Mouse (Mus musculus): Measurements from ENCODE around the gene Cst11.
A peak's percentile ranks its signal among the peaks of the same experiment; 100 is the strongest.
"Not testable (repeated sequence)": the region's sequence is repeated elsewhere in the genome, so short reads cannot be mapped to it uniquely, and the experiment has no call there.

Gene Cst11

DNA sequence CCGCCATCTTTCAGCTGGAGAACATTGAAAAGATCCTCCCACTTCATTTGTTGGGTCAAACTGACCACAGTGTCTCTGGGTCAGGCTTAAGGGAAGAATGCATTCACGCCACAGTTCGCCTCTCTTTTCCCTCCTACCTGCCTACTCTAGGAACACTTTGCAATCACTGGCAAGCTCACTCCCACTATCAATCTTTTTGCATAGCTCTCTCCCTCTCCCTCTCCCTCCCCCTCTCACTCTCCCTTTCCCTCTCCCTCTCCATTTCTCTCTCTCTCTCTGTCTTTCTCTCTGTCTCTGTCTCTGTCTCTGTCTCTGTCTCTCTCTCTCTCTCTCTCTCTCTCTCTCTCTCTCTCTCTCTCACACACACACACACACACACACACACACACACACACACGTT, at the start of gene Cst11:
Gene Cst11 (minus strand): TSS at position 101 of the 400 bp plus-strand sequence.
- DNase-seq (ENCODE audit: low spot score) = not testable (repeated sequence)

DNA sequence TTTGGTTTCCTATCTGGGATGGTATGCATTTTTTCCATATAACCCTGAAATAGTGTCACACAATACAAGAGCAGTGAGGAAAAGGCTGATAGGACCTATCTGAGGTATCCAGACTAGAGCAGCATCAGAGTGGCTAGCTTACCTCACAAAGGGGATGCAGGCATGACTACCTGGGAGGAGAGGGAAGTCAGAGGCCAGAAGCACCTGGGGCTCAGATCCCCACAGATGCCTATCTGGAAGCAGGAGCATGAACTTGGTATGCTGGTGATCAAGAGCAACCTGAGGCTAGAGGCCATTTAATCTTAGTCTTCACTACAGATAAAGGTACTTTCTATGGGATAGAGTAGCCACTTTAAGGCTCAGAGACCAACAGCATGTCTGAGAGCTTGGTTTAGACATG, 48.6 kb upstream of the Cst11 start, which contains the start of gene Cst13:
Gene Cst13 (plus strand): TSS at position 173 of the 400 bp plus-strand sequence.
- no peak for DNase-seq (ENCODE audit: low spot score)

DNA sequence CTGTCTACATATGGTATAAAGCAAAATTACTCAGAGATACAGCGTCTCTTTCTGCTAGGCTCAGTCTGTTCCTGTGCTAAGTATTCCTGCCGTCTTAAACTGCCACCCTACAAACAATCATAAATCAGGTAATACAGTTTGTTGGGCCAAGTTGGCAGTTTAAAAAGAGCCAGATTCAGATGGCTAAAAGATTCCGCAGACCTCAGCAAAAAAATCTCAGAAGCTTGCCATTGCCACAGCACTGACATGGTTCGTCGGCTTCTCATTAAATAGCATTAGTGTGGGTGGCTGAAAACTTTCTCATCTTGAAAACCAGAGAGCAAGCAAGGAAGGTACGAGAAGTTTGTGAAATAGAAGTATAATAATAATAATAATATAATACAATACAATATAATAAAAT, 35.4 kb upstream of the Cst11 start:
- DNase-seq (ENCODE audit: low spot score) = no peak

DNA sequence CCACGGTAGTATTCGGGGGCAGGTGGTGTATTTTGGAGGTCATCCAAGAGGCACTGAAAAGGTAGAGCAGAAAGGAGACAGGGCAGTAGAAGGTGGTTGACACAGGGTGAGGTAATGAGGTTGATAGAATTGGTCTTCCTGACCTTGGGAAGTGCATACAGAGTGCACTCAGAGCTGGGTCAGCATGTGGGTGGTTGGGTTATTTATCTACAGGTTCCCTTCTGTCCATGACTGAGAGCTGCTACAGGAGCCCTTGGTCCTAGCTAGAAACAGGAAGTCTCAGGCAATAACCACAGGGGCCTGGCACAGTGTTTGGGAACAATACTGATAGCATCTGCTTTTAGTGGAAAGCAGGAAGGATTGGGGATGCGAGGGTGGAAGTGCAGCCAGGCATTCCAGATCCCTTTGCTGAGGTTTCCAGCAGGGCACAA, 30.2 kb upstream of the Cst11 start:
- no peak for DNase-seq (ENCODE audit: low spot score)

DNA sequence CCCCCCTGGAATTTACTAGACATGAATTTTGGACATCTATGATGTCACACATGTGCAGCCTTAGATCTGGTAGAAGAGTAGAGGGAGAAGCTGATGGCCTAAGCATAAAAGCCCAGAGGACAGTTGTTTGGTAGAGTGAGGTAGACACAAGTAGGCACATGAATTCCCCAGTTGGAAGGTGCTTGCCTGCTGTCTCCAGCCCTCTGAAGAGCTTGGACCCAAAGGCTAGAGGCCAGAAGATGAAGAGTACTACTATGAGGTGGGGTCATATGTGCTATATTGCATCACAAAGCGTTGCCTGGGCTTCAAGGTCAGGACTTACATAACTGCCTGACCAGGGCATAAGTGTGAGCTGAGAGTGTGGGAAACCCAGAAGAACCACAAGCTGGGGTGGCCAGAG, 27.2 kb upstream of the Cst11 start, which contains the start of gene Cst8:
Gene Cst8 (plus strand): TSS at position 301 of the 400 bp plus-strand sequence.
- DNase-seq (ENCODE audit: low spot score) = no peak

DNA sequence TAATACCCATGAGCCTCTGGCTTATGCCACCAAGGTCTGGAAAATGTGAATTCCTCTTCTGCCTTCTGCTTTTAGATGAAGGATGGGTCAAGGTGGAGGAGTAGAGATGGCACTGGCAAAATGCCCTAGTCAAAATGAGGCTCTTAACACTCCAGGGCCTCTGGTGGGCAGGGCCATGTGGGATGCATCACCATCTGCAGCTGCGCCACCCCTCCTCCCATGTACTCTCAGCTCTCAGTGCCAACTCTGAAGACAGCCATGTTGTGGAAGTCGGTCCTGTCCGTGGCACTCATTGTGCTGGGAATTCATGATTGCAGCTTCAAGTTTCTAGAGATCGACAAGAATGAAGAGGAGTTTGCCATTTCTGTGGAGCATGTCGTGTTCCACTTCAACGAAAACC, 17.8 kb upstream of the Cst11 start, which contains the start of gene Cst12:
Gene Cst12 (plus strand): TSS at position 220 of the 400 bp plus-strand sequence.
- no peak for DNase-seq (ENCODE audit: low spot score)

DNA sequence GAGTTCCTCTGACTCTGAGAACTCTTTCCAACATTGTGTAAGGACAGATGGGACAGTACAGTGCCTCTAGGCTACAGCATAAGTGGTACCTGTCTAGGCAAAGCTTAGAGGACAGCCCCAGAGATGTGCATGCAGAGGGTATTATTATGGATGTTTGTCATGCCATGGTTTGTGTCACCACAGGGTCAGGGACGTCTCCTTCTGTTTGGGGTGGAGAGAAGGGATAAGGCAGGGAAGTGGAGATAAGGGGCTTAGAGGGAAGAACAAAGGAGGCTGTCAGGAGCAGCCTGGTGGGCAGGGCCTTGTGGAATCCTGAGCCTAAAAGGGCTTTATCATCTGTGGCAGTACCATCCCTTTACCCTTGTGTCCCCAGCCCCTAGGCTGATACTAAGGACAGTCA, 10.4 kb upstream of the Cst11 start, which contains the start of gene 8030411F24Rik:
Gene 8030411F24Rik (plus strand): TSS at position 301 of the 400 bp plus-strand sequence.
- no peak for DNase-seq (ENCODE audit: low spot score)

DNA sequence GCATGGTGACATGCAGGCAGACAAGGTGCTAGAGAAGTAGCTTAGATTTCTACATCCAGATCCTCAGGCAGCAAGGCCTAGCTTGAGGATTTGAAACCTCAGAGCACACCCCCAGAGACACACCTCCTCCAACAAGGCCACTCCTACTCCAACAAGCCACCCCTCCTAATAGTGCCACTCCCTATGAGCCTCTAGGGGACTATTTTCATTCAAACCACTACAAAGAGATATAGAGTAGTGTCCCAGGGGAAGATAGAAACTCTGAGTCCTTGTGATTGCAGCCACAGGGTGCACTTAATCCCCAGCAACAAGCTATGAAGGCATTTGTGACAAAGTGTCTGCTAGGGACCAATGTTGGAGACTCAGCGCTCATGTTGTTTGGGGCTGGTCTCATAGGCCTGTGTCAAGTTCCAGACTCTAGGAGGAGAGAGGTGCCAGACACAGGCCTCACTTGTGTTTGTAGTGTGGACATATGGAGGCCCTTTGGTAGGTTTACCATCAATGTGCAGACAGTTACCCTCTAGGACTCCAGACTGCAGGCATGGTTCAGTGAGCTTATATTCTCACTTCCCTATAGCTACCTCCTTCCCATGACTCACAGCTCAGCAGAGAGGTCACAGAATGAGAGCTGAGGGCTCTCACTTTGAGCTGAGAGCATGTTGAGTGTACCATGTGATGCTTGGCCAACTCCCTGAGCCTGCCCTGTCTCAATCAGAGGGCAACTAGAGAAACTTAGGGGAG, 7.5 kb downstream of the Cst11 start:
- no peak for DNase-seq (ENCODE audit: low spot score)

DNA sequence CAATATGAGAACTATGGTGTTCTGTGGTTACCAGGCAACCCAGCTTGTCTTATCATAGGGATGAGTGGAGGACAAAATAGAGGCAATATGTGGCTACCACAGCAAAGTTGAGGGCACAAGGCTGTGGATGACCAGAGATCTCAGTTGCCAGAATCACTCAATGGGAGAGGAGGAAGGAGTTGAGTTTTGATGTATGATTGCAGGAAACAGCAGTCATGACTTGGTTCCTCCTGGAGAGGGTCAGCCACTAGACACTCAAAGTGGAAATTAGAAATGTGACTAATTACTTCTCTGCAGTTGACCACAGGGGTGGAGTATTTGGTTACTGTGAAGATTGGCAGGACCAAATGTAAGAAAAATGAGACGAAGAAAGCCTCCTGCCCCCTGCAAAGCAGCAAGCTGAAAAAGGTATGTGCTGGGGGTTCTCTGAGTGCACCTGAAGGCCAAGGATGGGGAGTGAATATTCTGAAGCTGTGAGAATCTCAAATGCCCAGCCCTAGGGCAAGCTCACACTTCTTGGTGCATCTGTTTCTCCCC, 16.9 kb downstream of the Cst11 start:
- DNase-seq (ENCODE audit: low spot score) = no peak

DNA sequence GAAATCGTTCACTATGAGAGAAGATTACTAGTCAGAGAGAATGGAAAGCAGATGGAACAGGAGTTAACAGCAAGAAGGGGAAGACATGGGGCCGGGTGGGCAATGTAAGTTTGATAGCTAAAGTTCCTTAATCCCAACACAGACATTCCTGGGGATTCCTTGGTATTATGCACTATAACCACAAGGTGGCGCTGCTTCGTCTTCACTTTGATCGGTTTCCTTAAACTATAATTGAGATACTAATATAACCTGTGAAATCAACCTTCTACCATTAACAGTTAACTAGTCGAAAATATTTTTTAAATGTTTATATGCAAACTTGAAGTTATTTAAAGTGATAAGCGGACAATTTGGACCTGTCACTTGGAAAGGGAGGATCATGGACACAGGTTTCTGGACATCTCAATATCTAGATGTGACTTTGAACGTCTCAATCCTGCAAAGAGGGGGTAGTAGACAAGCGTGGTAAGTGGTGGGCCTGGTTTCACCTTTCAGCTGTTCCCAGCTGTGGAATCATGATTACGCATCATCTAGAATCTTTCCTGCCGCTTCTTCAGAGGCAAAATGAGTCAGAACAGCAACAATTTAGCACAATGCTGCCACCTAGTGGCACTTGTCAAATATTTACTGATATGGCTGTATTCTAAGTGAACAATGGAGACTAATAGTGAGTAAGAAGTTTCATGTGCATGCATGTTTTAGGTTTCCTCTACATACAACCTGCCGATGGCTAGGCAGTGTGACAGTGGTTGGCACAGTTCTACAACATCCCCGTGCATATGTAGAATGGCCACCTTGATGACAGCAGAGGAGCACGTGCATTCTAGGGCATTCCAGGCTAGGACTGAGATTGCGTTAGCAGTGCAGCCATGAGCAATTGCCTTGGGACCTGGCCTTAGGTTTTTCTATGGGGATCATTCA, 19.1 kb downstream of the Cst11 start:
- DNase-seq (ENCODE audit: low spot score) = peak; percentile 96

DNA sequence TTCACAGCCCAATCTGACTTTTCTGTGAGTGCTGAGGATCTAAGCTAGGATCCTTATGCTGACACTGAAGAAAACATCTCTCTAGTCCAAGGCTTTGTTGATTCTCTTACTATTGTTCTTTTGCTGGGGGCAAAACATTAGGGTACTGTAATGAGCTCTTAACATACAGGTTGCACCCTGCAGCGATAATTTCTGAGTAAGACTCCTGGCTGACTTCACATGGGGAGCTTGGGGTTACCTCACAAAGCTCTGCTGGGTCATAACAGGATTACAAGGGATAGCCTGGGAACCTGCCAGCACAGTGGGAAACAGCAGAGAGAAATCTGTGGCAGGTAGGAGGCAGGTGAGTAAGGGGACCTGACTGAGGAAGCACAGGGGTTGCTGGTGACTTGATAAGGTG, 21.2 kb downstream of the Cst11 start, which contains the start of gene Cstl1:
Gene Cstl1 (plus strand): TSS at position 301 of the 400 bp plus-strand sequence.
- DNase-seq (ENCODE audit: low spot score) = no peak

DNA sequence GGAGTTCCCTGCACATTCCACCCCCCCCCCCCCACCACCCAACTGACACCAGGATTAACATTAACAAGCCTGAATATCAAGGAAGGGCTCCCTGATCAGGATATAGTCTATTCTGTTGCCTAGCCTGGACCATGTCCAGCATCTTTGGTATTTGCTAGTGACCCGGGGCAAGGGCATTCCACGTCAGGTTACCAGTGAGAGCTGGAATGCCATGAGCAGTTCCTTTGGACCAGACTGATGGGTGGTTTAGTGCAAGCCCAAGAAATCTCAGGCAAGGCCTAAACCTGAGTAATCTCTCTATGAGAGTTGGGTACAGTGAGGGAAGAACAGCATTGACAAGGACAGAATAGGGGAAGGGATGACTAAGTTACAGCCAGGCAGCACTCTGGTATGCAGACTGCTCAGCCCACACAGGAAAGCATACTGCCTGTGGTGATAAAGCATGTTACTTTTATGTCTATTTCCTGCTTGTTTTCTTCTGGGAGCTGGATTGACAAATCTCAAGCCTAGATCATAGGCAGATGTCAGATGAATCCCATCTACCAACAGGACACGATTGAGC, 27.4 kb downstream of the Cst11 start:
- no peak for DNase-seq (ENCODE audit: low spot score)

DNA sequence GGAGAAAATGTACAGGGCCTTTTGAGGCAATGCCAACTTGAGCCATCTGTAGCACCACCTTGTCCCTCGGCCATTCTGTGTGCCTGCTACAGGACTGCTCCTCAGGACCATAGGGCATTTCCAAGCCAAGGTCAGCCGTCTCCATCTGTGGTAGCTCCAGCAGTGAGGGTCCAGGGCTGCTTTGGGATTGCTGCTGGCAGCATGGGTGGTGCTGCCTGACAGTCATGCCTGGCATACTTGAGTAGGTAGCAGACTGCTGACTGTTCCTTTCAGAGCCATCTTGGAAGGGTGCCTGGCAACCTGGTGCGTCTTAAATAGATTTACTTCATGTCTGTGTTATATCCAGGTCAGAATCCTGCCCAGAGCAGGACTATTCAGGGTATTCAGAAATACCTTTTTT, 28.3 kb downstream of the Cst11 start:
- no peak for DNase-seq (ENCODE audit: low spot score)

DNA sequence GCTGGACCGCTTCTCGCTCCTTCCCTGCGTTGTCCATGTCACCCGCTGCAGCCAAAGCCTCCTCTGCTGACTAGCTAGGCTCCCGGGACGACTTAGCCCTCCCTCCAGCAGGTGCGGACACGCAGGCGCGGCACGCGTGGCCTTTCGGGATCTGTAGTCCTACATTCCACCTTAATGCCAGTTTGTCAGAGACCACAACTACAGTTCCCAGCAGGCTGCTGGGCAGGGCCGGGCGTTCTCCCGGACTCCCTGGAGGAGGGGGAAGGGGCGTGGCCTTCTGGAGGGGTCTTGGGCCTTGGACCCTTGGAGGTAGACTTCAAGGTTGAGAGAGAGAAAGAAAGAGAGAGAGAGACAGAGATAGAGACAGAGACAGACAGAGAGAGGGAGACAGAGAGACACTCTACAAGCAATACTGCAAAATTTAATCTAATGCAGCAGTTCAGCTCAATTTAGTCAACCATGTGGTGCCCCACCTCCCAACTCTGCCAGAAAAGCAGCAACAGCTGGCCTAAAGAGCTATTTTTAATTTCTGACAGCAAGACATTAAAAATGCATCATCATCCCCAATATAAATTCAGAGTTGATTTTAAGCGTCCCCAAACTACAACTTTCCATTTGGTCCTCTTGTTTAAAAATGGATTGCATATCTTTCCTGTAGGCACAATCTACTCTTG, 38.8 kb downstream of the Cst11 start, which contains the start of gene Napb:
Gene Napb (minus strand): TSS at position 141 of the 674 bp plus-strand sequence.
- DNase-seq (ENCODE audit: low spot score) = peak; percentile 97

DNA sequence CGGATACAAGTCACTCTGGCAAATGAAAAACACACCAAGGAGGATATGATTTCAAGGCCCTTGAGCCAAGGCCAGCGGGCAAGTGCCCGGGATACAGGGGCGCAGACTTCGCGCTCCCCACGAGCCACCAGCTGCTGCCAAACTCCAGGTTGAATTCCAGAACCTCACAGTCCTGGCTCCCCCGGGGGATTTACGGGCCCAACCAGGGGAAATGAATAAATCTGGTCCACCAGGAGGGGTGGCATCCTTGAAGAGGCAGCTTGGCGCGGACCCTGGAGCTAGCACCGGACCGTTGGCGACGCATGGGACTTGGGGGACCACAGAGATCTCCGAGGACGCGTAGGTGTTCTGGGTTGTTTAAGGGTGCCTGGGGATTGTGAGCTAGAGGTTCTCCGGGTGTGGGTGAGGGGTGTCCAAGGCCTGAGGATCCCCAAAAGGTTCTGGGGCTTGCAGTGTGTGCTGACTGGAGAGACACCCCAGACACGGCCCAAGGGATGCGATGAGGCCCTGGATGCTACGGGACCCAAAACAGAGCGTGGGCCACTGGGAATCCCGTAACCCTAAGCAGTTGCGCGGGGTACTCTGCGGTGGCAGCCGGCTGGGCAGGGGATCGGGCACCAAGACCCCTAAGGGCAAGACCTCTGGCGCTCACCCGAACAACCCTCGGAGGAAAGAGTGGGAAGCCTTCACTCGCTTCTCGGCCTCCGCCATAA, 39.5 kb downstream of the Cst11 start:
- DNase-seq (ENCODE audit: low spot score) = peak; percentile 27

DNA sequence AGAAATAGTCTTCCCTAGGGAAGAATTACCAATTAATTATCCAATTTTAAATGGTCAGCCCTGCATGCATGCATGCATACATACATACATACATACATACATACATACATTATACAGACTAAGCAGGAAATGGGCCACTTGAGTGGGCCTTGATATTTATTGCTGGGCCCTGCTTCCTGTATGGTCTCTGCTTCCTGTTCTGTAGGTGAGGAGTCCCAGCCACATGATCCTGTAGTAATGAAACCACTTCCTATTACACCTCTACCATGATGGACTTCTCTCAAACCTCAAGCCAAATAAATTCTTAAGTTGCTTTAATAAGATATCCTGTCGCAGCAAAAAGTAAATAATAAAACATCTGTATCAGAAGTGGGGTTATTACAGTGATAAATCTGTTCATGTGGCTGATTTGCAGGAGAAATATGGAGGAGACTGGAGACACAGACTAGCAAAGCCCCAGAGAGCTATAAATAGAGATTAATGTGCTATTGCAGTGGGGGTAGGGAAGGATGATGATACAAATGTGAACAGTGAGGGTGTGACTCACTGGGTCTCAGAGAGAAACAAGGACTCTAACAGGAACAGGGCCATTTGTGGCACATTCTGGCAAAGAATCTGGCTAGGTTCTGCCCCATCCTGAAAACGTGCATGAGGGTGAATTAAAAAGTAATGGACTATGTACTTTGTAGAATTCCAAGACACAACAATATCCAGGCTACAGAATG, 51.9 kb downstream of the Cst11 start:
- DNase-seq (ENCODE audit: low spot score) = no peak
